Mouse (Mus musculus): ENCODE data around the gene Gal3st4.
"Not testable (repeated sequence)": the region's sequence is repeated elsewhere in the genome, so short reads cannot be mapped to it uniquely, and the experiment has no call there.

Gal3st4 gene

GRCm38 (mm10) chr5:138216632-138217031 is 56.0 kb downstream of the Gal3st4 start:
- DNase-seq (ENCODE audit: low spot score in 2 of 2) = not testable (repeated sequence)

All from right cerebral cortex, adult 2 months (tissue).